Mouse (Mus musculus) liver, embryonic 14.5 days (tissue): ENCODE data around the gene Cited4. TPM values are rescaled to one million over a fixed set of nuclear protein-coding genes. Genes with fewer than 3 reads are reported as not detected.

ENCODE experiments used
- ATAC-seq: fragments of 200-750 bp; cut with Nextera tagmentation; 2 replicates; pipeline ENCODE4 v1.8.0; 2017; ENCODE audit warnings: moderate number of reproducible peaks, mild to moderate bottlenecking, moderate library complexity; ENCODE audit not compliant: insufficient read depth
- DNase-seq, 3 experiments: peaks; one replicate each; pipeline ENCODE4 v3.0.0-alpha.2; 2012 to 2013; ENCODE audit warnings: low read depth in 3 of 3, low spot score in 3 of 3
- H3K27ac ChIP-seq: fragments of 300-500 bp; sonication (generic); 2 replicates; pipeline ENCODE4 v1.5.1; 2014; ENCODE audit warnings: moderate library complexity, mild to moderate bottlenecking, control low read depth, inconsistent platforms
- H3K27me3 ChIP-seq: fragments of 300-500 bp; sonication (generic); 2 replicates; pipeline ENCODE4 v1.6.1; 2014; ENCODE audit warnings: mild to moderate bottlenecking, low read length, moderate library complexity; ENCODE audit not compliant: control insufficient read depth, insufficient read depth
- H3K36me3 ChIP-seq: fragments of 300-500 bp; sonication (generic); replicated peaks from 2 replicates; pipeline ENCODE4 v1.6.1; 2014; ENCODE audit warnings: low read depth; ENCODE audit not compliant: control insufficient read depth, insufficient read depth
- H3K4me1 ChIP-seq, 2 experiments: fragments of 200-500 bp in 1 of 2; fragments of 300-500 bp in 1 of 2; sonication (generic) in 1 of 2; replicated peaks; 2 replicates each; pipeline ENCODE4 v1.6.1; 2012 to 2014; ENCODE audit warnings: antibody characterized with exemption in 1 of 2, inconsistent platforms in 1 of 2, low read length in 1 of 2; ENCODE audit not compliant: control insufficient read depth in 2 of 2, insufficient read depth in 2 of 2
- H3K4me2 ChIP-seq: fragments of 300-500 bp; sonication (generic); 2 replicates; pipeline ENCODE4 v1.6.1; 2014; ENCODE audit warnings: low read depth, mild to moderate bottlenecking, control low read depth, moderate library complexity
- H3K4me3 ChIP-seq, 2 experiments: fragments of 200-500 bp in 1 of 2; fragments of 300-500 bp in 1 of 2; sonication (generic) in 1 of 2; 2 replicates each; pipeline ENCODE4 v1.5.1; 2012 to 2014; ENCODE audit warnings: low read depth in 2 of 2, low read length in 2 of 2, mild to moderate bottlenecking in 2 of 2, control low read depth in 1 of 2, inconsistent platforms in 1 of 2, moderate library complexity in 1 of 2; ENCODE audit not compliant: insufficient read depth in 1 of 2
- H3K9ac ChIP-seq: fragments of 300-500 bp; sonication (generic); replicated peaks from 2 replicates; pipeline ENCODE4 v1.6.1; 2014; ENCODE audit warnings: mild to moderate bottlenecking, control low read depth, moderate library complexity
- H3K9me3 ChIP-seq: fragments of 300-500 bp; sonication (generic); 2 replicates; pipeline ENCODE4 v1.6.1; 2016; ENCODE audit warnings: low read length, mixed read lengths; ENCODE audit not compliant: control insufficient read depth
- CTCF ChIP-seq: IDR thresholded peaks from 2 replicates; pipeline ENCODE4 v1.5.1; 2016; ENCODE audit warnings: antibody characterized with exemption, low read depth, control low read depth
- EP300 ChIP-seq: IDR thresholded peaks from 2 replicates; pipeline ENCODE4 v1.6.1; 2016; ENCODE audit warnings: antibody characterized with exemption, low read depth
- WGBS: fragments of 180-500 bp; shearing (Covaris S2); extraction: QIAGEN DNeasy Blood & Tissue Kit; methylation state at CpG from one replicate; pipeline ENCODE4 v1.1.7; 2014; ENCODE audit not compliant: insufficient replicate concordance; 5-methylcytosine and 5-hydroxymethylcytosine counted together
- polyA plus RNA-seq, 2 experiments: library from polyadenylated mRNA; depleted of rRNA in 1 of 2; stranded (reverse) in 1 of 2; unstranded in 1 of 2; fragments of >200 nt; fragmentation: Nextera tagmentation in 1 of 2; extraction: Ambion mirVana in 1 of 2; gene quantifications; 2 replicates each; pipeline versions ENCODE4 v1.2.1 to v1.2.3; 2012 to 2014

The Cited4 gene
- 79.1 and 109 TPM in 2 replicates for polyA plus RNA-seq (2012; rRNA removed)
- polyA plus RNA-seq (2014; fragmentation: Nextera tagmentation; extraction: Ambion mirVana), result 76.6 and 95.2 TPM in 2 replicates

DNA sequence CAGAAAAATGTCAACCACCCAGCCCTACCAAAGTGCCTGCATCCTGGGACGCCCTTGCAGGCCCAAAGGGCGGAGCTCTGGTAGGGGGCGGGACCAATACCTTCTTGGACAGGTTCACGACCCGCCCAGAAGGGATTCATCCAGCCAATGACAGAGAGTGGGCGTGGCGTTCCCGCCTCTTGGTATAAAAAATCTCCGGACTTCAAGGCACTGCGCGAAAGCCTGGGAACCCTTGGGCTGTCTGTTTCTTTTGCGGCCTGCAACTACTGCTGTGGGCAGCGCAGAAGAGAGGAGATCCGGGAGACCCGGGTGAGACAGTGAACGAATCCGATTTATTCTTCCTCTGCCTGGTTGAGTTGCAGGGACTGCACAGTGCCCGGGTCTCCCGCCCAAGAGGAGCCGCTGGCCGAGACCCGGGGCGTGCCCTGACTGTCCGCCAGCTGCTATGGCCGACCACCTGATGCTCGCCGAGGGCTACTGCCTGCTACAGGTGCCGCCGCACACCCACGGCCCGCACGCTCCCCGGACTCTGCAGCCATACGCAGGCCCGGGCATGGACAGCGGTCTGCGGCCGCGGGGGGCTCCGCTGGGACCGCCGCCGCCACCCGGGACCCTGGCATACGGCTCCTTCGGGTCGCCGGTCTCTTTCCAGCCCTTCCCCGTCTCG, at the start of gene Cited4:
Gene Cited4 (plus strand): TSS at position 215 of the 667 bp plus-strand sequence.
- DNase-seq (peak; percentile 99), ATAC-seq (peak; percentile 82)
- H3K9ac ChIP-seq, result peak within 1 kb of the TSS; percentile 97
- under 1% methylated on average over 44 of the region's 50 CpGs for WGBS
- TF ChIP-seq CTCF (no peak), EP300 (peak; percentile 42; the same call in 1 of the 2 replicates)
- peak within 1 kb of the TSS; percentile 73 to 96 for H3K4me3 ChIP-seq
- H3K9me3 ChIP-seq, result no peaks in the 10 kb centered on the region
- H3K27ac ChIP-seq, result peak within 1 kb of the TSS; percentile 85
- H3K27me3 ChIP-seq, result no peaks in the 10 kb centered on the region
- no peaks in the 10 kb centered on the region for H3K36me3 ChIP-seq
- peaks cover 51 to 65% of the 10 kb centered on the region in 2 experiments for H3K4me1 ChIP-seq
- H3K4me2 ChIP-seq, result peak within 1 kb of the TSS; percentile 93

- TF ChIP-seq EP300 (no peak), CTCF (no peak)
- Histone ChIP-seq H3K9me3 (no peaks in the 10 kb centered on the region), H3K27me3 (no peaks in the 10 kb centered on the region), H3K4me2 (no peak overlapping the region), H3K4me3 (no peak overlapping the region), H3K27ac (no peak overlapping the region), H3K4me1 (peaks cover 51 to 59% of the 10 kb centered on the region in 2 experiments), H3K9ac (no peak overlapping the region), H3K36me3 (no peaks in the 10 kb centered on the region)
- no peak for DNase-seq
- 58% methylated on average over 6 of the region's 6 CpGs for WGBS
- no peak for ATAC-seq
Observed at GRCm38 (mm10) chr4:120627728-120628127, 38.6 kb upstream of the Cited4 start.

- H3K36me3 ChIP-seq, result no peaks in the 10 kb centered on the region
- TF ChIP-seq CTCF, result no peak
- peak; percentile 94 for TF ChIP-seq EP300
- H3K27me3 ChIP-seq, result no peaks in the 10 kb centered on the region
- DNase-seq (peak; percentile 60 to 70 (median 65)), ATAC-seq (peak; percentile 73)
- H3K4me1 ChIP-seq, result peaks cover 54 to 66% of the 10 kb centered on the region in 2 experiments
- peak overlapping the region; percentile 35 for H3K9ac ChIP-seq
- H3K27ac ChIP-seq, result peak overlapping the region; percentile 94
- WGBS, result 8% methylated on average over 8 of the region's 8 CpGs
- H3K4me3 ChIP-seq, result no peak overlapping the region
- H3K9me3 ChIP-seq, result no peaks in the 10 kb centered on the region
- H3K4me2 ChIP-seq, result peak overlapping the region; percentile 39
Observed at GRCm38 (mm10) chr4:120630218-120630931, 36.0 kb upstream of the Cited4 start.

- Histone ChIP-seq H3K36me3 (no peaks in the 10 kb centered on the region), H3K4me3 (no peak overlapping the region), H3K4me1 (peaks cover 46 to 56% of the 10 kb centered on the region in 2 experiments), H3K9ac (peak overlapping the region; percentile 28), H3K4me2 (peak overlapping the region; percentile 58), H3K27me3 (no peaks in the 10 kb centered on the region), H3K27ac (peak overlapping the region; percentile 94), H3K9me3 (no peaks in the 10 kb centered on the region)
- ATAC-seq (peak; percentile 89), DNase-seq (peak; percentile 63 to 77 (median 77))
- WGBS, result 13% methylated on average over 6 of the region's 6 CpGs
- TF ChIP-seq CTCF (no peak), EP300 (peak; percentile 48)
Observed at GRCm38 (mm10) chr4:120631828-120632227, 34.5 kb upstream of the Cited4 start.

DNA sequence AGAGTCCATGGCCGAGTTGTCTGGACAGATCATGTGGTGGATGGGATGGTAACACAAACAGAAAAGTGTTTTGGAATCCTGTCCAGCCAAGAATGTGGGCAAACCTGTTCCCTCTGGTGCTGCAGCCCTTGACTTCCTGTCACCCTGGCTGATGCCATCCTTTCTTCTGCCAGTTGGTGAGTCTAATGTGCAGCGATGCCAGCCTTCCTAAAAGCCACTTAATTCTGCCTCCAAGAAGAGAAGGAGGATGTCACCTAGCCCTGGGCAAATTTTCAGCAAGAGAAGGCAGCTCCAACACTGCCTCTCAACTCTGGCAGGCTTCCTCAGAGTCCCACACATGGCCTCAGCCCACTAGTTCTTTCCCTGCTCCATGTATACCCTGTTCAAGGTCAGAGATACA, 31.0 kb upstream of the Cited4 start:
- H3K4me1 ChIP-seq, result peaks cover 26 to 35% of the 10 kb centered on the region in 2 experiments
- H3K27ac ChIP-seq, result no peak overlapping the region
- no peak for ATAC-seq
- TF ChIP-seq CTCF (no peak), EP300 (no peak)
- no peak overlapping the region for H3K4me3 ChIP-seq
- no peaks in the 10 kb centered on the region for H3K27me3 ChIP-seq
- no peaks in the 10 kb centered on the region for H3K9me3 ChIP-seq
- WGBS, result 73% methylated on average over 2 of the region's 2 CpGs
- H3K4me2 ChIP-seq, result no peak overlapping the region
- no peaks in the 10 kb centered on the region for H3K36me3 ChIP-seq
- DNase-seq, result no peak
- no peak overlapping the region for H3K9ac ChIP-seq
